Mouse (Mus musculus) myocyte (in vitro differentiated cells): ENCODE results near the gene Ubr2. TPM values are rescaled to one million over a fixed set of nuclear protein-coding genes. Genes with fewer than 3 reads are reported as not detected.
A peak's percentile ranks its signal among the peaks of the same experiment; 100 is the strongest.

Source experiments
- H3K27me3 ChIP-seq: one replicate; pipeline ENCODE4 v1.6.1; 2011; ENCODE audit not compliant: control insufficient read depth, insufficient read depth, insufficient read length
- H3K36me3 ChIP-seq: one replicate; pipeline ENCODE4 v1.6.1; 2011; ENCODE audit not compliant: control insufficient read depth, insufficient read depth
- H3K4me2 ChIP-seq: one replicate; pipeline ENCODE4 v1.6.1; 2011; ENCODE audit warnings: low read depth, control low read depth
- H3K4me3 ChIP-seq: one replicate; pipeline ENCODE4 v1.5.1; 2011; ENCODE audit warnings: mild to moderate bottlenecking, control low read depth, moderate library complexity
- H3K79me2 ChIP-seq: one replicate; pipeline ENCODE4 v1.6.1; 2011; ENCODE audit not compliant: control insufficient read depth, insufficient read depth
- H3ac ChIP-seq: one replicate; pipeline ENCODE4 v1.6.1; 2011; ENCODE audit not compliant: control insufficient read depth, insufficient read length
- CEBPB ChIP-seq: IDR thresholded peaks from 2 replicates; pipeline ENCODE4 v1.6.1; 2011; ENCODE audit warnings: mild to moderate bottlenecking, moderate library complexity; ENCODE audit not compliant: poor library complexity, insufficient read depth, severe bottlenecking
- E2F4 ChIP-seq: IDR thresholded peaks from one replicate; pipeline ENCODE4 v1.6.1; 2011; ENCODE audit warnings: mild to moderate bottlenecking, control low read depth, moderate library complexity; ENCODE audit not compliant: insufficient read depth
- MAX ChIP-seq: IDR thresholded peaks from one replicate; pipeline ENCODE4 v1.6.1; 2011; ENCODE audit warnings: low read depth, mild to moderate bottlenecking, control low read depth
- MYOD1 ChIP-seq, 3 experiments: IDR thresholded peaks; one replicate each; pipeline ENCODE4 v1.6.1; 2011; ENCODE audit warnings: control low read depth in 2 of 3, low read depth in 2 of 3, mild to moderate bottlenecking in 2 of 3, moderate library complexity in 1 of 3; ENCODE audit not compliant: insufficient read length in 2 of 3, control insufficient read depth in 1 of 3
- MYOG ChIP-seq, 3 experiments: IDR thresholded peaks; one replicate each; pipeline ENCODE4 v1.6.1; 2011; ENCODE audit warnings: control low read depth in 2 of 3, low read depth in 2 of 3, mild to moderate bottlenecking in 2 of 3; ENCODE audit not compliant: insufficient read length in 2 of 3, control insufficient read depth in 1 of 3, insufficient read depth in 1 of 3
- POLR2A ChIP-seq: IDR thresholded peaks from one replicate; pipeline ENCODE4 v1.6.1; 2011; ENCODE audit warnings: low read depth, mild to moderate bottlenecking, control low read depth, moderate library complexity; ENCODE audit not compliant: insufficient read length
- POLR2AphosphoS2 ChIP-seq: IDR thresholded peaks from one replicate; pipeline ENCODE4 v1.6.1; 2011; ENCODE audit warnings: low read depth, control low read depth; ENCODE audit not compliant: insufficient read length
- REST ChIP-seq: IDR thresholded peaks from one replicate; pipeline ENCODE4 v1.6.1; 2011; ENCODE audit warnings: mild to moderate bottlenecking, control low read depth, moderate library complexity; ENCODE audit not compliant: insufficient read depth, insufficient read length
- SRF ChIP-seq: IDR thresholded peaks from one replicate; pipeline ENCODE4 v1.6.1; 2011; ENCODE audit warnings: low read depth; ENCODE audit not compliant: control insufficient read depth, insufficient read length
- TCF12 ChIP-seq: IDR thresholded peaks from one replicate; pipeline ENCODE4 v1.6.1; 2011; ENCODE audit warnings: mild to moderate bottlenecking, control low read depth; ENCODE audit not compliant: poor library complexity, insufficient read depth, severe bottlenecking
- TCF3 ChIP-seq: IDR thresholded peaks from one replicate; pipeline ENCODE4 v1.6.1; 2011; ENCODE audit warnings: low read depth, control low read depth; ENCODE audit not compliant: insufficient read length
- USF1 ChIP-seq: IDR thresholded peaks from one replicate; pipeline ENCODE4 v1.6.1; 2011; ENCODE audit warnings: low read depth, mild to moderate bottlenecking, control low read depth, moderate library complexity
- polyA plus RNA-seq: library from polyadenylated mRNA; unstranded; fragments of >200 nt; fragmentation: generic; extraction: Trizol; gene quantifications from one replicate; pipeline ENCODE4 v1.2.1, GENCODE M21; 2012; ENCODE audit warnings: missing spikeins

The Ubr2 gene
- polyA plus RNA-seq = 36.9 TPM

- Histone ChIP-seq H3ac (peak within 1 kb of the TSS; percentile 74), H3K79me2 (peaks cover 48% of the 10 kb centered on the region), H3K4me2 (peak within 1 kb of the TSS; percentile 94), H3K36me3 (peaks cover 14% of the 10 kb centered on the region), H3K4me3 (peak within 1 kb of the TSS; percentile 69), H3K27me3 (no peaks in the 10 kb centered on the region)
- TF ChIP-seq MYOD1 (IDR thresholded peaks at IDR 0.05; ENCODE audit: control insufficient read depth in 1 of 3, insufficient read length in 2 of 3, low read depth in 2 of 3) = no peak
- TF ChIP-seq TCF12 = no peak
- TF ChIP-seq TCF3 = no peak
- no peak for TF ChIP-seq REST
- TF ChIP-seq USF1 = no peak
- TF ChIP-seq POLR2A = peak; percentile 86
- no peak for TF ChIP-seq E2F4
- TF ChIP-seq POLR2AphosphoS2 = peak; percentile 91
- TF ChIP-seq MYOG (IDR thresholded peaks at IDR 0.05; ENCODE audit: control insufficient read depth in 1 of 3, insufficient read depth in 1 of 3, insufficient read length in 2 of 3, low read depth in 2 of 3) = no peak
- peak; percentile 94 for TF ChIP-seq SRF
- no peak for TF ChIP-seq MAX
- no peak for TF ChIP-seq CEBPB
Measured at GRCm38 (mm10) chr17:47009898-47010721, at the start of gene Ubr2. Ubr2 (minus strand) TSS chr17:47010556.

- Histone ChIP-seq H3ac (no peak overlapping the region), H3K4me2 (peak overlapping the region; percentile 25), H3K27me3 (no peaks in the 10 kb centered on the region), H3K79me2 (no peaks in the 10 kb centered on the region), H3K4me3 (no peak overlapping the region), H3K36me3 (no peaks in the 10 kb centered on the region)
- no peak for TF ChIP-seq CEBPB
- TF ChIP-seq MYOG (IDR thresholded peaks at IDR 0.05; ENCODE audit: control insufficient read depth in 1 of 3, insufficient read depth in 1 of 3, insufficient read length in 2 of 3, low read depth in 2 of 3) = peak; percentile 36 to 88 (median 84)
- peak; percentile 57 to 79 (median 69) for TF ChIP-seq MYOD1 (IDR thresholded peaks at IDR 0.05; ENCODE audit: control insufficient read depth in 1 of 3, insufficient read length in 2 of 3, low read depth in 2 of 3)
- no peak for TF ChIP-seq TCF3
- no peak for TF ChIP-seq POLR2A
- TF ChIP-seq USF1 = peak; percentile 88
- TF ChIP-seq TCF12 = no peak
- no peak for TF ChIP-seq POLR2AphosphoS2
Measured at GRCm38 (mm10) chr17:47059836-47060360, 49.5 kb upstream of the Ubr2 start.

GRCm38 (mm10) chr17:47057966-47058365, 47.6 kb upstream of the Ubr2 start:
- TF ChIP-seq MAX (no peak), MYOD1 (IDR thresholded peaks at IDR 0.05; ENCODE audit: control insufficient read depth in 1 of 3, insufficient read length in 2 of 3, low read depth in 2 of 3) (no peak), CEBPB (no peak), MYOG (IDR thresholded peaks at IDR 0.05; ENCODE audit: control insufficient read depth in 1 of 3, insufficient read depth in 1 of 3, insufficient read length in 2 of 3, low read depth in 2 of 3) (no peak), SRF (no peak), POLR2AphosphoS2 (no peak), USF1 (no peak), TCF3 (no peak), E2F4 (no peak), TCF12 (no peak), REST (no peak), POLR2A (no peak)
- Histone ChIP-seq H3ac (no peak overlapping the region), H3K27me3 (no peaks in the 10 kb centered on the region), H3K36me3 (no peaks in the 10 kb centered on the region), H3K4me2 (no peak overlapping the region), H3K79me2 (no peaks in the 10 kb centered on the region), H3K4me3 (no peak overlapping the region)

- Histone ChIP-seq H3K27me3 (no peaks in the 10 kb centered on the region), H3K4me2 (no peak overlapping the region), H3K36me3 (no peaks in the 10 kb centered on the region), H3K4me3 (no peak overlapping the region), H3K79me2 (no peaks in the 10 kb centered on the region), H3ac (no peak overlapping the region)
- no peak for TF ChIP-seq USF1
- TF ChIP-seq MAX = no peak
- TF ChIP-seq MYOD1 (IDR thresholded peaks at IDR 0.05; ENCODE audit: control insufficient read depth in 1 of 3, insufficient read length in 2 of 3, low read depth in 2 of 3) = no peak
- TF ChIP-seq POLR2A = no peak
- TF ChIP-seq MYOG (IDR thresholded peaks at IDR 0.05; ENCODE audit: control insufficient read depth in 1 of 3, insufficient read depth in 1 of 3, insufficient read length in 2 of 3, low read depth in 2 of 3) = no peak
- no peak for TF ChIP-seq CEBPB
- no peak for TF ChIP-seq TCF3
- no peak for TF ChIP-seq POLR2AphosphoS2
- TF ChIP-seq REST = no peak
- no peak for TF ChIP-seq E2F4
- no peak for TF ChIP-seq SRF
Measured at GRCm38 (mm10) chr17:47056476-47056875, 46.1 kb upstream of the Ubr2 start.
